8 mouse cellular contexts compared by ENCODE assay signal in the genomic region with DNA sequence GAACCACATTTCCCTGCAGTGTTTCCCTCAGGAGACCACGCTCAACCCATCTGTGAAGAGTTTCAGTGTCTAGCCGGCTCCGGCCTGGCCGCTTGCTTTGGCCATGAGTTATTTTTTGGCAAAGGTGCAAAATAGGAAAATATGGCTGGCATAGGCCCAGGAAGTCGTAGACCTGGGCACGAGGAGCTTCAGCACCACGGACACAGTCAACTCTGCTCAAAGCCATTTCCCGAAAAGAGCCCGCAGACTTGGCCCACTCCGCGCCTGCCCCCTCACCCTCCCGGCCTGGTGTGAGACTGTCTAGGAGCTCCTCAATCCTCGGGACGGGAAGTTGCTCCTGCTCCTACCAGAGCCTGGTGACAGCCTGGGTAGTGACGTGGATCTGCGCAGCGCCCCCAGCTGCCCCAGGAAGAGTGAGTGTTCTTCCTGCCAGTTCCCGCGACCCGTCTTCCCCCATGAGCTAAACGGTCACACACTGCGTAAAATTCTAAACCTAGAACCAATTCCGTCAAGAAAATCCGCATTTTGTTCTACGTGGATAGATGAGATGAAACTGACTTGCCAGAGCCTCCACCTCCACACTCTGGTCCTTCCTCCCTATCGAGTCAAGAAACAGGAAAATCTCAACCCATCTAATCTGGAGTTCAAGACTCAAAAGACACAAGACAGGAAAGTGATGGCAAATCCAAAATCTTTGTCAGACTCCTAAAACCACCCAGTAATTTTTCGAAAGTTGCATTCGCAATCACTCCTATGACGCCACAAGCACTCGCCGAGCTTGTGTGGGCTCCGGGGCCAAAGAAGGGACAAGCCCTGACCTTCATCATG. TPM values are rescaled to one million over a fixed set of nuclear protein-coding genes. Genes with fewer than 3 reads are reported as not detected.
DNase-seq lines count a peak whose midpoint lies in the region; ATAC-seq and TF ChIP-seq lines count a peak whose summit lies in the region.

No protein-coding gene starts in this region.

- H3K9ac ChIP-seq in forebrain, embryonic 16.5 days (replicated peaks; ENCODE audit: low read depth, low read length) = peak overlapping the region; percentile 75
- peak overlapping the region; percentile 65 for H3K9ac ChIP-seq in lung, embryonic 14.5 days
- peak overlapping the region; percentile 77 for H3K9ac ChIP-seq in neural tube, embryonic 15.5 days (replicated peaks)

- 14% methylated on average over 32 of the region's 32 CpGs for WGBS in forebrain, embryonic 16.5 days
- WGBS in lung, embryonic 14.5 days = 10% methylated on average over 32 of the region's 32 CpGs
- WGBS in neural tube, embryonic 15.5 days = 11% methylated on average over 32 of the region's 32 CpGs

- H3K27ac ChIP-seq in forebrain, embryonic 16.5 days (ENCODE audit: low read length) = no peak overlapping the region
- H3K27ac ChIP-seq in layer of hippocampus, adult 2 months = peak overlapping the region; percentile 86
- peak overlapping the region; percentile 24; the same call in 1 of the 2 replicates for H3K27ac ChIP-seq in lung, embryonic 14.5 days (ENCODE audit: low read depth)
- peak overlapping the region; percentile 77 for H3K27ac ChIP-seq in neural tube, embryonic 15.5 days (replicated peaks)

- ATAC-seq in forebrain, embryonic 16.5 days = peak; percentile 42
- peak; percentile 39 to 81 for ATAC-seq in hematopoietic stem cell, adult 5-6 weeks (replicated peaks in 1 of 2; ENCODE audit: insufficient read depth in 1 of 2, low FRiP score in 2 of 2, low TSS enrichment in 1 of 2, low read depth in 1 of 2, poor library complexity in 2 of 2, severe bottlenecking in 2 of 2)
- ATAC-seq in lung, embryonic 14.5 days (ENCODE audit: insufficient read depth) = peak; percentile 72
- ATAC-seq in neural tube, embryonic 15.5 days (ENCODE audit: low FRiP score) = peak; percentile 70; the same call in 1 of the 2 replicates

- peak; percentile 50 for TF ChIP-seq CTCF in layer of hippocampus, adult 2 months (conservative IDR thresholded peaks at IDR 0.05)
- peak; percentile 40 for TF ChIP-seq CTCF in lung, embryonic 14.5 days (IDR thresholded peaks at IDR 0.05; ENCODE audit: low read depth)

- peak overlapping the region; percentile 76 for H3K4me3 ChIP-seq in forebrain, embryonic 16.5 days (replicated peaks; ENCODE audit: low read length)
- H3K4me3 ChIP-seq in layer of hippocampus, adult 2 months = peak overlapping the region; percentile 91
- peak overlapping the region; percentile 64 for H3K4me3 ChIP-seq in lung, embryonic 14.5 days (ENCODE audit: low read depth, low read length)
- H3K4me3 ChIP-seq in neural tube, embryonic 15.5 days (replicated peaks) = peak overlapping the region; percentile 83

- no peaks in the 10 kb centered on the region for H3K36me3 ChIP-seq in forebrain, embryonic 16.5 days (ENCODE audit: control insufficient read depth, insufficient read depth)
- no peaks in the 10 kb centered on the region for H3K36me3 ChIP-seq in lung, embryonic 14.5 days (ENCODE audit: insufficient read depth)
- no peaks in the 10 kb centered on the region for H3K36me3 ChIP-seq in neural tube, embryonic 15.5 days

- H3K9me3 ChIP-seq in forebrain, embryonic 16.5 days (ENCODE audit: control insufficient read depth, low read length) = no peaks in the 10 kb centered on the region
- no peaks in the 10 kb centered on the region for H3K9me3 ChIP-seq in lung, embryonic 14.5 days (ENCODE audit: low read depth, low read length)
- H3K9me3 ChIP-seq in neural tube, embryonic 15.5 days (replicated peaks) = no peaks in the 10 kb centered on the region

- DNase-seq in MN1 (ENCODE audit: low spot score) = peak; percentile 84
- peak; percentile 83 for DNase-seq in cerebellum, adult 11 months
- DNase-seq in layer of hippocampus, adult 2 months (ENCODE audit: low spot score in 2 of 2) = peak in 1 of 2 experiments; percentile 45
- DNase-seq in lung, embryonic 14.5 days = peak; percentile 65
- DNase-seq in spleen, postnatal 4 days (ENCODE audit: low spot score in 2 of 2) = no peak

- H3K27me3 ChIP-seq in forebrain, embryonic 16.5 days (replicated peaks; ENCODE audit: control insufficient read depth, insufficient read depth, low read length) = peaks cover 2% of the 10 kb centered on the region
- no peaks in the 10 kb centered on the region for H3K27me3 ChIP-seq in lung, embryonic 14.5 days (ENCODE audit: insufficient read depth, low read length)
- no peaks in the 10 kb centered on the region for H3K27me3 ChIP-seq in neural tube, embryonic 15.5 days (replicated peaks)

- peak overlapping the region; percentile 85 for H3K4me2 ChIP-seq in forebrain, embryonic 16.5 days (ENCODE audit: low read length)
- H3K4me2 ChIP-seq in lung, embryonic 14.5 days = peak overlapping the region; percentile 90
- peak overlapping the region; percentile 64 for H3K4me2 ChIP-seq in neural tube, embryonic 15.5 days

- H3K4me1 ChIP-seq in forebrain, embryonic 16.5 days (replicated peaks; ENCODE audit: control insufficient read depth, insufficient read depth, low read length) = peaks cover 17% of the 10 kb centered on the region
- H3K4me1 ChIP-seq in lung, embryonic 14.5 days (ENCODE audit: insufficient read depth) = peaks cover 10% of the 10 kb centered on the region; the same call in 1 of the 2 replicates
- H3K4me1 ChIP-seq in neural tube, embryonic 15.5 days = peaks cover 13% of the 10 kb centered on the region

RNA-seq across cellular contexts. Expression of gene Slc35g2, which starts 0.9 kb away (rescaled TPM):
- 6.7 and 8.4 TPM in 2 replicates for polyA plus RNA-seq in forebrain, embryonic 16.5 days (2015; fragmentation: Nextera tagmentation; extraction: Ambion mirVana)
- not detected in 2 replicates for total RNA-seq in hematopoietic stem cell, adult 5-6 weeks (2017)
- total RNA-seq in layer of hippocampus, adult 2 months (2021) = 10 to 100 TPM; 17.2 to 18.6 TPM
- polyA plus RNA-seq in lung, embryonic 14.5 days (2014; fragmentation: Nextera tagmentation; extraction: Ambion mirVana) = 7.5 and 8.0 TPM in 2 replicates
- 23.8 and 27.3 TPM in 2 replicates for polyA plus RNA-seq in neural tube, embryonic 15.5 days (2015; fragmentation: Nextera tagmentation; extraction: Ambion mirVana)

RNA-seq across cellular contexts. Expression of gene Nck1, which starts 24.1 kb away (rescaled TPM):
- polyA plus RNA-seq in forebrain, embryonic 16.5 days (2015; fragmentation: Nextera tagmentation; extraction: Ambion mirVana) = 44.8 and 47.3 TPM in 2 replicates
- 42.5 and 78.9 TPM in 2 replicates for total RNA-seq in hematopoietic stem cell, adult 5-6 weeks (2017)
- 10 to 100 TPM; 32.5 to 35.2 TPM for total RNA-seq in layer of hippocampus, adult 2 months (2021)
- 71.3 and 77.8 TPM in 2 replicates for polyA plus RNA-seq in lung, embryonic 14.5 days (2014; fragmentation: Nextera tagmentation; extraction: Ambion mirVana)
- 61.9 and 66.2 TPM in 2 replicates for polyA plus RNA-seq in neural tube, embryonic 15.5 days (2015; fragmentation: Nextera tagmentation; extraction: Ambion mirVana)

RNA-seq across cellular contexts. Expression of gene Stag1, which starts 27.6 kb away (rescaled TPM):
- polyA plus RNA-seq in forebrain, embryonic 16.5 days (2015; fragmentation: Nextera tagmentation; extraction: Ambion mirVana) = 36.0 and 38.6 TPM in 2 replicates
- 105 and 115 TPM in 2 replicates for total RNA-seq in hematopoietic stem cell, adult 5-6 weeks (2017)
- total RNA-seq in layer of hippocampus, adult 2 months (2021) = 10 to 100 TPM; 67.6 to 69.7 TPM
- polyA plus RNA-seq in lung, embryonic 14.5 days (2014; fragmentation: Nextera tagmentation; extraction: Ambion mirVana) = 48.4 and 57.5 TPM in 2 replicates
- 26.4 and 28.1 TPM in 2 replicates for polyA plus RNA-seq in neural tube, embryonic 15.5 days (2015; fragmentation: Nextera tagmentation; extraction: Ambion mirVana)

Comparison
In these comparisons a context has a peak if more than half of its experiments do, and no peak if none do; other contexts are left out.
1. DNase-seq: peak in MN1 (single experiment), cerebellum, adult 11 months (single experiment) and lung, embryonic 14.5 days (single experiment); none in spleen, postnatal 4 days (0 of 2).
2. Peak in every context shown above with its lines, with median percentiles within 50 percentile points of each other: ATAC-seq, H3K4me2 ChIP-seq, H3K4me3 ChIP-seq and H3K9ac ChIP-seq.